Mouse (Mus musculus) neural tube, embryonic 14.5 days (tissue): ENCODE data around the gene Bckdhb. TPM values are rescaled to one million over a fixed set of nuclear protein-coding genes. Genes with fewer than 3 reads are reported as not detected.
A peak's percentile ranks its signal among the peaks of the same experiment; 100 is the strongest.

ENCODE experiments used
- ATAC-seq: fragments of 200-750 bp; cut with Nextera tagmentation; 2 replicates; pipeline ENCODE4 v1.8.0; 2017; ENCODE audit warnings: low read depth, mild to moderate bottlenecking, moderate TSS enrichment, moderate library complexity
- H3K27ac ChIP-seq: fragments of 300-500 bp; sonication (generic); 2 replicates; pipeline ENCODE4 v1.5.1; 2014; ENCODE audit warnings: low read depth, mild to moderate bottlenecking, control low read depth, low read length, moderate library complexity, mixed read lengths
- H3K27me3 ChIP-seq: fragments of 300-500 bp; sonication (generic); 2 replicates; pipeline ENCODE4 v1.6.1; 2014; ENCODE audit warnings: low read length; ENCODE audit not compliant: control insufficient read depth, insufficient read depth
- H3K36me3 ChIP-seq: fragments of 300-500 bp; sonication (generic); 2 replicates; pipeline ENCODE4 v1.6.1; 2014; ENCODE audit warnings: low read length, mixed read lengths; ENCODE audit not compliant: control insufficient read depth, insufficient read depth
- H3K4me1 ChIP-seq: fragments of 300-500 bp; sonication (generic); 2 replicates; pipeline ENCODE4 v1.6.1; 2014; ENCODE audit warnings: low read length; ENCODE audit not compliant: control insufficient read depth, insufficient read depth
- H3K4me2 ChIP-seq: fragments of 300-500 bp; sonication (generic); 2 replicates; pipeline ENCODE4 v1.6.1; 2014; ENCODE audit warnings: mild to moderate bottlenecking, low read depth, low read length, control low read depth
- H3K4me3 ChIP-seq: fragments of 300-500 bp; sonication (generic); 2 replicates; pipeline ENCODE4 v1.5.1; 2014; ENCODE audit warnings: low read depth, low read length, control low read depth, mixed read lengths
- H3K9ac ChIP-seq: fragments of 300-500 bp; sonication (generic); replicated peaks from 2 replicates; pipeline ENCODE4 v1.6.1; 2014; ENCODE audit warnings: low read depth, mild to moderate bottlenecking, control low read depth, low read length, mixed read lengths
- H3K9me3 ChIP-seq: fragments of 300-500 bp; sonication (generic); 2 replicates; pipeline ENCODE4 v1.6.1; 2016; ENCODE audit warnings: low read length; ENCODE audit not compliant: control insufficient read depth
- WGBS: fragments of 180-500 bp; shearing (Covaris S2); extraction: QIAGEN DNeasy Blood & Tissue Kit; methylation state at CpG from one replicate; pipeline ENCODE4 v1.1.7; 2014; 5-methylcytosine and 5-hydroxymethylcytosine counted together
- polyA plus RNA-seq: library from polyadenylated mRNA; unstranded; fragments of >200 nt; fragmentation: Nextera tagmentation; extraction: Ambion mirVana; gene quantifications from 2 replicates; pipeline ENCODE4 v1.2.1, GENCODE M21; 2014

The Bckdhb gene
- polyA plus RNA-seq, 1 experiment from 2014 or later, result 36.1 TPM

- no peak overlapping the region for H3K4me2 ChIP-seq
- H3K9me3 ChIP-seq, result no peaks in the 10 kb centered on the region
- 90% methylated on average over 4 of the region's 4 CpGs for WGBS
- no peaks in the 10 kb centered on the region for H3K4me1 ChIP-seq
- no peak overlapping the region for H3K9ac ChIP-seq
- H3K27ac ChIP-seq, result no peak overlapping the region
- ATAC-seq, result no peak
- H3K27me3 ChIP-seq, result no peaks in the 10 kb centered on the region
- no peaks in the 10 kb centered on the region for H3K36me3 ChIP-seq
- no peak overlapping the region for H3K4me3 ChIP-seq
Observed at GRCm38 (mm10) chr9:83951336-83951735, 26.4 kb downstream of the Bckdhb start.

GRCm38 (mm10) chr9:83956632-83957314 lies 31.8 kb downstream of the Bckdhb start:
- H3K36me3 ChIP-seq, result no peaks in the 10 kb centered on the region
- H3K27ac ChIP-seq, result no peak overlapping the region
- no peak overlapping the region for H3K4me2 ChIP-seq
- H3K4me1 ChIP-seq, result no peaks in the 10 kb centered on the region
- WGBS, result 55% methylated on average over 15 of the region's 15 CpGs
- no peak overlapping the region for H3K4me3 ChIP-seq
- no peaks in the 10 kb centered on the region for H3K9me3 ChIP-seq
- H3K9ac ChIP-seq, result no peak overlapping the region
- H3K27me3 ChIP-seq, result no peaks in the 10 kb centered on the region
- peak; percentile 98 for ATAC-seq

- Histone ChIP-seq H3K9me3 (no peaks in the 10 kb centered on the region), H3K4me3 (no peak overlapping the region), H3K4me2 (no peak overlapping the region), H3K4me1 (no peaks in the 10 kb centered on the region), H3K27ac (no peak overlapping the region), H3K36me3 (no peaks in the 10 kb centered on the region), H3K27me3 (no peaks in the 10 kb centered on the region), H3K9ac (no peak overlapping the region)
- WGBS, result 46% methylated on average over 10 of the region's 10 CpGs
- peak; percentile 69 for ATAC-seq
Observed at GRCm38 (mm10) chr9:83962098-83963086, 37.4 kb downstream of the Bckdhb start.

GRCm38 (mm10) chr9:83963296-83963695 lies 38.4 kb downstream of the Bckdhb start:
- WGBS, result 77% methylated on average over 10 of the region's 10 CpGs
- no peak overlapping the region for H3K4me3 ChIP-seq
- no peaks in the 10 kb centered on the region for H3K9me3 ChIP-seq
- no peak for ATAC-seq
- no peak overlapping the region for H3K9ac ChIP-seq
- no peaks in the 10 kb centered on the region for H3K27me3 ChIP-seq
- no peaks in the 10 kb centered on the region for H3K4me1 ChIP-seq
- H3K27ac ChIP-seq, result no peak overlapping the region
- no peak overlapping the region for H3K4me2 ChIP-seq
- H3K36me3 ChIP-seq, result no peaks in the 10 kb centered on the region

GRCm38 (mm10) chr9:83964376-83964775 lies 39.4 kb downstream of the Bckdhb start:
- H3K9ac ChIP-seq, result no peak overlapping the region
- no peak for ATAC-seq
- H3K9me3 ChIP-seq, result no peaks in the 10 kb centered on the region
- no peaks in the 10 kb centered on the region for H3K36me3 ChIP-seq
- no peak overlapping the region for H3K4me3 ChIP-seq
- 88% methylated on average over 4 of the region's 4 CpGs for WGBS
- no peaks in the 10 kb centered on the region for H3K4me1 ChIP-seq
- H3K27me3 ChIP-seq, result no peaks in the 10 kb centered on the region
- no peak overlapping the region for H3K4me2 ChIP-seq
- no peak overlapping the region for H3K27ac ChIP-seq

GRCm38 (mm10) chr9:83967439-83968050 lies 42.6 kb downstream of the Bckdhb start:
- Histone ChIP-seq H3K36me3 (no peaks in the 10 kb centered on the region), H3K4me2 (no peak overlapping the region), H3K27me3 (no peaks in the 10 kb centered on the region), H3K4me1 (no peaks in the 10 kb centered on the region), H3K9ac (no peak overlapping the region), H3K9me3 (no peaks in the 10 kb centered on the region), H3K4me3 (no peak overlapping the region), H3K27ac (no peak overlapping the region)
- 93% methylated on average over 9 of the region's 9 CpGs for WGBS
- no peak for ATAC-seq

- Histone ChIP-seq H3K36me3 (no peaks in the 10 kb centered on the region), H3K27me3 (no peaks in the 10 kb centered on the region), H3K27ac (no peak overlapping the region), H3K4me3 (no peak overlapping the region), H3K4me1 (no peaks in the 10 kb centered on the region), H3K9me3 (no peaks in the 10 kb centered on the region), H3K9ac (no peak overlapping the region), H3K4me2 (no peak overlapping the region)
- 88% methylated on average over 7 of the region's 7 CpGs for WGBS
- ATAC-seq, result no peak
Observed at GRCm38 (mm10) chr9:83969326-83969725, 44.4 kb downstream of the Bckdhb start.

- no peaks in the 10 kb centered on the region for H3K4me1 ChIP-seq
- no peak for ATAC-seq
- H3K27ac ChIP-seq, result no peak overlapping the region
- no peak overlapping the region for H3K4me2 ChIP-seq
- H3K9me3 ChIP-seq, result no peaks in the 10 kb centered on the region
- no peak overlapping the region for H3K4me3 ChIP-seq
- WGBS, result 94% methylated on average over 2 of the region's 2 CpGs
- H3K9ac ChIP-seq, result no peak overlapping the region
- H3K27me3 ChIP-seq, result no peaks in the 10 kb centered on the region
- no peaks in the 10 kb centered on the region for H3K36me3 ChIP-seq
Observed at GRCm38 (mm10) chr9:83973467-83973866, 48.5 kb downstream of the Bckdhb start.

- no peaks in the 10 kb centered on the region for H3K9me3 ChIP-seq
- 93% methylated on average over 2 of the region's 2 CpGs for WGBS
- H3K36me3 ChIP-seq, result no peaks in the 10 kb centered on the region
- no peak overlapping the region for H3K9ac ChIP-seq
- H3K4me2 ChIP-seq, result no peak overlapping the region
- H3K27ac ChIP-seq, result no peak overlapping the region
- H3K4me1 ChIP-seq, result no peaks in the 10 kb centered on the region
- no peak overlapping the region for H3K4me3 ChIP-seq
- no peaks in the 10 kb centered on the region for H3K27me3 ChIP-seq
- no peak for ATAC-seq
Observed at GRCm38 (mm10) chr9:83975811-83976210, 50.9 kb downstream of the Bckdhb start.
